Mouse (Mus musculus): ENCODE data around the gene Bmp2k.

Bmp2k gene

GRCm38 (mm10) chr5:96972474-96973130, 24.9 kb upstream of the Bmp2k start:
- no peak for DNase-seq (ENCODE audit: low read depth, low spot score)

GRCm38 (mm10) chr5:96973714-96974113, 23.8 kb upstream of the Bmp2k start:
- DNase-seq (ENCODE audit: low read depth, low spot score): no peak

GRCm38 (mm10) chr5:96974661-96975060, 22.8 kb upstream of the Bmp2k start:
- no peak for DNase-seq (ENCODE audit: low read depth, low spot score)

- DNase-seq (ENCODE audit: low read depth, low spot score): no peak
Observed at GRCm38 (mm10) chr5:96975112-96975511, 22.4 kb upstream of the Bmp2k start.

GRCm38 (mm10) chr5:96976150-96976549, 21.3 kb upstream of the Bmp2k start:
- DNase-seq (ENCODE audit: low read depth, low spot score): no peak

GRCm38 (mm10) chr5:96979296-96980007, 18.0 kb upstream of the Bmp2k start:
- no peak for DNase-seq (ENCODE audit: low read depth, low spot score)

- peak; percentile 37 for DNase-seq (ENCODE audit: low read depth, low spot score)
Observed at GRCm38 (mm10) chr5:96980008-96980634, 17.4 kb upstream of the Bmp2k start.

- no peak for DNase-seq (ENCODE audit: low read depth, low spot score)
Observed at GRCm38 (mm10) chr5:96981987-96982386, 15.5 kb upstream of the Bmp2k start.

GRCm38 (mm10) chr5:96983142-96983541, 14.3 kb upstream of the Bmp2k start:
- no peak for DNase-seq (ENCODE audit: low read depth, low spot score)

- no peak for DNase-seq (ENCODE audit: low read depth, low spot score)
Observed at GRCm38 (mm10) chr5:96986850-96987249, 10.6 kb upstream of the Bmp2k start.

- no peak for DNase-seq (ENCODE audit: low read depth, low spot score)
Observed at GRCm38 (mm10) chr5:96988880-96989279, 8.6 kb upstream of the Bmp2k start.

GRCm38 (mm10) chr5:96991156-96991555, 6.3 kb upstream of the Bmp2k start:
- no peak for DNase-seq (ENCODE audit: low read depth, low spot score)

- DNase-seq (ENCODE audit: low read depth, low spot score): no peak
Observed at GRCm38 (mm10) chr5:96992651-96993050, 4.8 kb upstream of the Bmp2k start.

- DNase-seq (ENCODE audit: low read depth, low spot score): no peak
Observed at GRCm38 (mm10) chr5:96993057-96993456, 4.4 kb upstream of the Bmp2k start.

- peak; percentile 95 for DNase-seq (ENCODE audit: low read depth, low spot score)
Observed at GRCm38 (mm10) chr5:96995791-96996190, 1.7 kb upstream of the Bmp2k start.

- DNase-seq (ENCODE audit: low read depth, low spot score): peak; percentile 74
Observed at GRCm38 (mm10) chr5:96996401-96997309, 834 bp upstream of the Bmp2k start.

- peak; percentile 61 for DNase-seq (ENCODE audit: low read depth, low spot score)
Observed at GRCm38 (mm10) chr5:96997802-96998565, 495 bp downstream of the Bmp2k start.

- no peak for DNase-seq (ENCODE audit: low read depth, low spot score)
Observed at GRCm38 (mm10) chr5:96998566-96998907, 1.0 kb downstream of the Bmp2k start.

- no peak for DNase-seq (ENCODE audit: low read depth, low spot score)
Observed at GRCm38 (mm10) chr5:96999601-97000000, 2.1 kb downstream of the Bmp2k start.

- no peak for DNase-seq (ENCODE audit: low read depth, low spot score)
Observed at GRCm38 (mm10) chr5:97000524-97000923, 3.0 kb downstream of the Bmp2k start.

GRCm38 (mm10) chr5:97001153-97001552, 3.7 kb downstream of the Bmp2k start:
- no peak for DNase-seq (ENCODE audit: low read depth, low spot score)
